Mouse (Mus musculus) lung, embryonic 14.5 days (tissue): ENCODE measurements at regions not wholly inside any gene's neighbourhood (a gene's known extent, or its start where the extent isn't known, plus 50 kb on each side); places are given as distances from the start of the nearest gene placed in this dataset.

Experiments
- ATAC-seq: fragments of 200-750 bp; cut with Nextera tagmentation; 2 replicates; pipeline ENCODE4 v1.8.0; 2017; ENCODE audit warnings: mild to moderate bottlenecking, moderate TSS enrichment, moderate library complexity; ENCODE audit not compliant: insufficient read depth
- DNase-seq: peaks from one replicate; pipeline ENCODE4 v3.0.0-alpha.2; 2015
- H3K27ac ChIP-seq: fragments of 300-500 bp; sonication (generic); 2 replicates; pipeline ENCODE4 v1.5.1; 2014; ENCODE audit warnings: low read depth, mild to moderate bottlenecking, moderate library complexity
- H3K27me3 ChIP-seq: fragments of 300-500 bp; sonication (generic); 2 replicates; pipeline ENCODE4 v1.6.1; 2014; ENCODE audit warnings: low read length, control low read depth; ENCODE audit not compliant: insufficient read depth
- H3K36me3 ChIP-seq: fragments of 300-500 bp; sonication (generic); 2 replicates; pipeline ENCODE4 v1.6.1; 2014; ENCODE audit warnings: control low read depth; ENCODE audit not compliant: insufficient read depth
- H3K4me1 ChIP-seq: fragments of 300-500 bp; sonication (generic); 2 replicates; pipeline ENCODE4 v1.6.1; 2014; ENCODE audit warnings: antibody characterized with exemption, control low read depth; ENCODE audit not compliant: insufficient read depth
- H3K4me2 ChIP-seq: fragments of 300-500 bp; sonication (generic); 2 replicates; pipeline ENCODE4 v1.6.1; 2014; ENCODE audit warnings: mild to moderate bottlenecking
- H3K4me3 ChIP-seq: fragments of 300-500 bp; sonication (generic); 2 replicates; pipeline ENCODE4 v1.5.1; 2014; ENCODE audit warnings: low read depth, low read length
- H3K9ac ChIP-seq: fragments of 300-500 bp; sonication (generic); 2 replicates; pipeline ENCODE4 v1.6.1; 2014
- H3K9me3 ChIP-seq: fragments of 300-500 bp; sonication (generic); 2 replicates; pipeline ENCODE4 v1.6.1; 2016; ENCODE audit warnings: low read depth, low read length, control low read depth
- CTCF ChIP-seq: IDR thresholded peaks from 2 replicates; pipeline ENCODE4 v1.5.1; 2016; ENCODE audit warnings: antibody characterized with exemption, low read depth
- WGBS: fragments of 180-500 bp; shearing (Covaris S2); extraction: QIAGEN DNeasy Blood & Tissue Kit; methylation state at CpG from one replicate; pipeline ENCODE4 v1.1.7; 2014; 5-methylcytosine and 5-hydroxymethylcytosine counted together

- Histone ChIP-seq H3K27me3 (no peaks in the 10 kb centered on the region), H3K9me3 (no peaks in the 10 kb centered on the region), H3K4me3 (no peak overlapping the region), H3K9ac (no peak overlapping the region), H3K4me1 (no peaks in the 10 kb centered on the region), H3K4me2 (no peak overlapping the region), H3K27ac (no peak overlapping the region), H3K36me3 (no peaks in the 10 kb centered on the region)
- no peak for DNase-seq
- no peak for TF ChIP-seq CTCF
- ATAC-seq, result no peak
- 56% methylated on average over 8 of the region's 8 CpGs for WGBS
Measured at GRCm38 (mm10) chr8:93632896-93633295, 97.3 kb upstream of the Ces5a start.

- DNase-seq, result no peak
- Histone ChIP-seq H3K4me2 (no peak overlapping the region), H3K4me1 (no peaks in the 10 kb centered on the region), H3K27me3 (no peaks in the 10 kb centered on the region; the same call in 1 of the 2 replicates), H3K9ac (no peak overlapping the region), H3K36me3 (no peaks in the 10 kb centered on the region), H3K27ac (no peak overlapping the region), H3K9me3 (no peaks in the 10 kb centered on the region), H3K4me3 (no peak overlapping the region)
- TF ChIP-seq CTCF, result no peak
- ATAC-seq, result no peak
- WGBS, result 65% methylated on average over 2 of the region's 2 CpGs
Measured at GRCm38 (mm10) chr8:93642770-93643169, 107.1 kb upstream of the Ces5a start.

GRCm38 (mm10) chr8:93643471-93644215, 108.0 kb upstream of the Ces5a start:
- no peak for TF ChIP-seq CTCF
- Histone ChIP-seq H3K27ac (no peak overlapping the region), H3K27me3 (no peaks in the 10 kb centered on the region; the same call in 1 of the 2 replicates), H3K36me3 (no peaks in the 10 kb centered on the region), H3K9me3 (no peaks in the 10 kb centered on the region), H3K4me3 (no peak overlapping the region), H3K4me1 (no peaks in the 10 kb centered on the region), H3K9ac (no peak overlapping the region), H3K4me2 (no peak overlapping the region)
- ATAC-seq (no peak), DNase-seq (peak; percentile 34)
- 47% methylated on average over 4 of the region's 4 CpGs for WGBS

GRCm38 (mm10) chr8:93653421-93653820, 117.8 kb upstream of the Ces5a start:
- Histone ChIP-seq H3K36me3 (no peaks in the 10 kb centered on the region), H3K4me3 (no peak overlapping the region)

GRCm38 (mm10) chr8:93653913-93654705, 118.5 kb upstream of the Ces5a start:
- TF ChIP-seq CTCF, result no peak
- no peaks in the 10 kb centered on the region for H3K36me3 ChIP-seq
- no peak for ATAC-seq
- H3K4me1 ChIP-seq, result no peaks in the 10 kb centered on the region
- no peak overlapping the region for H3K4me3 ChIP-seq
- no peaks in the 10 kb centered on the region for H3K9me3 ChIP-seq
- H3K27ac ChIP-seq, result no peak overlapping the region
- no peak overlapping the region for H3K4me2 ChIP-seq
- WGBS, result 67% methylated on average over 14 of the region's 14 CpGs
- H3K9ac ChIP-seq, result no peak overlapping the region
- DNase-seq, result no peak
- H3K27me3 ChIP-seq, result no peaks in the 10 kb centered on the region

More at GRCm38 (mm10) chr8:93653421-93653820, 117.8 kb upstream of the Ces5a start:
- TF ChIP-seq CTCF, result no peak
- no peak overlapping the region for H3K9ac ChIP-seq
- no peak overlapping the region for H3K27ac ChIP-seq
- ATAC-seq, result no peak
- 94% methylated on average over 2 of the region's 2 CpGs for WGBS
- DNase-seq, result no peak
- no peak overlapping the region for H3K4me2 ChIP-seq
- H3K9me3 ChIP-seq, result no peaks in the 10 kb centered on the region
- no peaks in the 10 kb centered on the region for H3K27me3 ChIP-seq
- no peaks in the 10 kb centered on the region for H3K4me1 ChIP-seq

GRCm38 (mm10) chr8:93655752-93656151, 120.1 kb upstream of the Ces5a start:
- H3K9me3 ChIP-seq, result no peaks in the 10 kb centered on the region
- H3K4me1 ChIP-seq, result no peaks in the 10 kb centered on the region
- no peak overlapping the region for H3K27ac ChIP-seq
- no peaks in the 10 kb centered on the region for H3K36me3 ChIP-seq
- 78% methylated on average over 9 of the region's 9 CpGs for WGBS
- H3K4me3 ChIP-seq, result no peak overlapping the region
- no peak overlapping the region for H3K9ac ChIP-seq
- H3K4me2 ChIP-seq, result no peak overlapping the region
- no peaks in the 10 kb centered on the region for H3K27me3 ChIP-seq
- no peak for TF ChIP-seq CTCF
- DNase-seq (no peak), ATAC-seq (no peak)

- peak; percentile 91 for TF ChIP-seq CTCF
- whole genome bisulfite sequencing, result 4% methylated on average over 15 of the region's 15 CpGs
- no peaks in the 10 kb centered on the region for H3K36me3 ChIP-seq
- H3K4me3 ChIP-seq, result peak overlapping the region; percentile 15; the same call in 1 of the 2 replicates
- no peaks in the 10 kb centered on the region for H3K4me1 ChIP-seq
- H3K27me3 ChIP-seq, result no peaks in the 10 kb centered on the region
- no peak overlapping the region for H3K27ac ChIP-seq
- DNase-seq (peak; percentile 87), ATAC-seq (peak; percentile 86)
- no peak overlapping the region; the same call in 1 of the 2 replicates for H3K9ac ChIP-seq
- H3K9me3 ChIP-seq, result no peaks in the 10 kb centered on the region
- H3K4me2 ChIP-seq, result peak overlapping the region; percentile 59
Measured at GRCm38 (mm10) chr8:93661739-93662138, 126.1 kb upstream of the Ces5a start.
